Mouse (Mus musculus): ENCODE data around the gene Foxo6.

The Foxo6 gene

GRCm38 (mm10) chr4:120242783-120243262 lies 44.3 kb downstream of the Foxo6 start:
- no peak for DNase-seq

DNA sequence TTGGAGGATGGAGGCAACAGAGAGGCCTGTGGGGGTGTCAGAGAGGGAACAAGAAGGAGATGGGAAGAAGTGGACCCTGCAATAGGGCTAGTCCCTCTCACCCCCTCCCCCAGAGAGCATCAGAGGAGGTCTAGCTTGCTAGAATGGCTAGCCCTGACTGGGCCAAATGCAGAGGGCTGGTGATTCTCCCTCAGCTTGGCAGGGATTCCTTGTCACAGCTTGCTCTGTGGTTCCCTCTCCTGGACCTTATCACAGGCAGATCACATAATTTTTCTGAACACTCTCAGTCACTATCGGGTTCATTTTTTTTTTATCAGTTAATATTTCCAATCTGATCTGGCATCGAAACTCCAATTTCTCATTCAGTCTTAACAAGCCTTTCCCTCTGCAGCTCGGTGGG lies 46.0 kb downstream of the Foxo6 start:
- no peak for DNase-seq

DNA sequence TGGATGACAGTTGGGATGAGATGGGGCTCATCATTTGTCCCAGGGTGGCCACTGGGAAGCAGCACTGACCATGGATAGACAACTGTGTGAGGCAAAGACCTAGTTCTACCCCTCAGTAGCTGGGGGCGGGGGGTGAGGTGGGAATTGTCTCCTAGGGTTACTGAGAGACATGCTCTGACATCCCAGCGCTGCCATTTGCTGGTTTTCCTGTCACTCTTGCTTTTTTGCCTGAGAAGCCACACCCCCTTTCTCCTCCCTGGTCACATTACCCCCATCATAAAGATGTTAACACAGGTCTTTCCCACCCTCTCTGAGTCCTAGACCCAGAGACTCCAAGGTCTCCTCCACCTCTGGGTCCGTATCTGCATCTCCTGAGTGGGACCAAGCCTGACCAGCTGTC lies 47.7 kb downstream of the Foxo6 start:
- DNase-seq = no peak

- DNase-seq = no peak
These were observed 53.9 kb downstream of the Foxo6 start for GRCm38 (mm10) chr4:120233243-120233642.

DNA sequence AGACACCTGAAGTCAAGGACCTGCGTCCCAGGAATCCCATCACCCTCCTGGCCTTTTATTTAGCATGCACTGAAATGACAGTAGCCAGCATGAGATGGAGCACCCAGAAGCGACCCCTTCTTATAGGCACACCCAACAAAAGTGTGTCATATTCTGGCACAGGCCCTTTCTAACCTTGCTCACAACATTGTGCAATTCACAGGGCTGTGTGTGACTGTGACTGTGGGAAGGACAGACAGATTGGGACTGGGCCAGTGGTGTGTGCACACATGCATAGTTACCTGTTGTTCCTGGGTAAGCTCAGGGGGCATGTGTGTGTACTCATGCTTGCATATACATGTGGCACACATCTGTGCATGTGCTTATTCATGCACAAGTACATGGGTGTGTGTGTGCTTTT lies 54.6 kb downstream of the Foxo6 start:
- no peak for DNase-seq

DNA sequence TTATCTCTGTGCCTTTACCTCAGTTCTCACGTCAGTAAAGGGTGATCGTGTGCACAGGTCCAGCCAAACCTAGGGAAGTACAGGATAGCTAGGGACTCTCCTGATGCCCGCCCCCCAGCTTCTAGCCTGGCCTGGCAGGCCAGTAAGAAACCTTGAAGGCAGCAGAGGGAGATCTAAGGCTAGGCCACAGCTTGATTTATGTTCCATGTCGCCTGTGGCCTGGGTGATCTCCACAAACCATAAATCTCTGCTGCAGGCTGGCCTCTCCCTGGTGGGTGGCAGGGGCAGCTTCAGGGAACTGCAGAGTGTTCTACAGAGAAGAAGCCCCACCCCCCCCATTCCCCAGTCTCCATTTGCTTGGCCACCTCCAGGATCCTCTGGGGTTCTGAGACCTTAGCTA lies 55.2 kb downstream of the Foxo6 start:
- no peak for DNase-seq

DNA sequence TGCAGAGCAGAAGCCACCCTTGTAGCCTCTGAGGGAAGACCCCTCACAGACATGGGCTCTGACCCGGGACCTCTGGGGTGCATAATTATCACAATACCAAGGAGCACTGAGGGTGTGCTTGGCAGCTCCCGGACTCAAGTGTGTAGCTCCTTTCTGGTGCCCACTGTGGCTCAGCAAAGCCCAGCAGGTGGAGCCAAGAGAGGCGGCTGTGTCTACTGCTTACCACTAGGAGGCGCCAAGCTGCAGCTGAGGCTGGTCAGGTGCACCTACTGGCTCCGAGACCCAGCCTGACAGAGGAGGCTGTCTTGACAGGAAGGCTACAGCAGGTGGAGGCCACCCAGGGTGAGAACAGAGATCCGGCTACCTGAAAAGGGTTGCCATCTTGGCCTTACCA lies 56.9 kb downstream of the Foxo6 start:
- DNase-seq = peak; percentile 39 to 54

DNA sequence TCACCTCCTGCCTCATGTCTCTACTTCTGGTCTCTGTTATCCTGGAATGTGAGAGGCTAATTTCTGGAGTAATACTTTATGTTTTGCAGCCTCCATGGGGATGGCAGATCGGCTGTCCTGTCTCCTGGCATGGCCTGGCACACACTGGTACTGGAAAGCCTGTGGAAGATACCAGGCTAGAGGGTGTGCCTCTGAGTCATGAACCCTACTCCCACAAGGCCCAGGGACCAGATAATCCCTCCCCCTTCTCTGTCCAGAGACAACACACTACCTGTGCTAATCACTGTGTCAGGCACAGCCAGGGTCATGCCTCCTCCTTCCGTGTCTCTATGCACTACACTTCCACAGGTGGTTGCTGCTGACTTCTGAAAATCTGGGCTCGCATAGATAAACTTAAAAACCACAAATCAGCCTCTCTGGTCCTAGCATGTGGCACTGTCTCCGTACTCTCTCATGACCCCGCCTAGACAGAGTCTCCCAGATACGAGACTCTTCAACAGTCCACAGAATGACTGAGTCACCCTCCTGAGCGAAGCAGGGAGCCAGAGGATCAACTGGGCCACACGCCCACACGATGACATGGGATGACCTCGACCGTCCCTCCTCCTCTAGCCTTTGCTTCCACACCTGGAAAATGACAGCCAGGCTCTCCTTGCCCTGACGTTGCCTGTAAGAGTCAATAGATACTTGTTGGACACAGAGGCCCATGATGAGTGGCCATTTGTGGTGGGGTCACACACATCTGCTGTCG lies 57.5 kb downstream of the Foxo6 start:
- DNase-seq = no peak

DNA sequence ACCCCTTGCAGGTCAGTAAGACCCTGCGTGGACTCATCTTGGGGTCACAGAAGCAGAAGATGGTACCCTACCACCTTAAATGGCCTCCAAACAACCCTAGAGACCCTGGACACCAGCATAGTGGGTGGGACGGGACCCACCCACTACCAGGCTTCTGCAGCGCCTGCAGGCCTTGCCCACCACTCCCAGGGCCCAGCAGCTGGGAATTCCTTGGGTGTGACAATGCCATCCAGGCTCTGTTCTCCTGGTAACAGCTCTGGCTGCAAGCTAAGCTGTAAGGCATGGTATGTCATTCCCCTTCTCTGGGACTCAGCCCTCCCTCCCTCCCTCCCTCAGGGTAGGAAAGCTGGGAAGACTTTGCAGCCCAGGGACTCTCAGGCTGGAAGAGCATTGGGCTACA lies 58.5 kb downstream of the Foxo6 start:
- no peak for DNase-seq

DNA sequence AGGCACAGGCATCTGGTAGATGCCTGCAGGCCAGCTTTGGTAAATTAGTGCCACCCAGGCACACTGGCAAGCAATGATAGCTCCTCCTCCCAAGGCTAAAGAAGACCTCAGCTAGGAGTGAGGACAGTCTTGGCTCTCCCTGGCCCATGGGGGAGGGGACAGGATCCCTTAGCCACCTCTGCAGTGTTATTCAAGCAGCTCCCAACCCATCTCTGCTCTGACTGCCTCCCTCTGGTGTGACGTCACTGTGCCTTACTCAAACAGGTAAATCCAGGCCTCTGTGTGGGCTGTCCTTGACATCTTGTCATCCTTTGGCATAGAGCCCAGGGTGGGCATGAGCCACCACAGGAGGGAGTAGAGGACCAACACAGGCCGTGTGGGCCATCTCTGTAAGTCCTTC lies 59.9 kb downstream of the Foxo6 start:
- DNase-seq = no peak

- no peak for DNase-seq
These were observed 60.5 kb downstream of the Foxo6 start for GRCm38 (mm10) chr4:120226682-120227081.

DNA sequence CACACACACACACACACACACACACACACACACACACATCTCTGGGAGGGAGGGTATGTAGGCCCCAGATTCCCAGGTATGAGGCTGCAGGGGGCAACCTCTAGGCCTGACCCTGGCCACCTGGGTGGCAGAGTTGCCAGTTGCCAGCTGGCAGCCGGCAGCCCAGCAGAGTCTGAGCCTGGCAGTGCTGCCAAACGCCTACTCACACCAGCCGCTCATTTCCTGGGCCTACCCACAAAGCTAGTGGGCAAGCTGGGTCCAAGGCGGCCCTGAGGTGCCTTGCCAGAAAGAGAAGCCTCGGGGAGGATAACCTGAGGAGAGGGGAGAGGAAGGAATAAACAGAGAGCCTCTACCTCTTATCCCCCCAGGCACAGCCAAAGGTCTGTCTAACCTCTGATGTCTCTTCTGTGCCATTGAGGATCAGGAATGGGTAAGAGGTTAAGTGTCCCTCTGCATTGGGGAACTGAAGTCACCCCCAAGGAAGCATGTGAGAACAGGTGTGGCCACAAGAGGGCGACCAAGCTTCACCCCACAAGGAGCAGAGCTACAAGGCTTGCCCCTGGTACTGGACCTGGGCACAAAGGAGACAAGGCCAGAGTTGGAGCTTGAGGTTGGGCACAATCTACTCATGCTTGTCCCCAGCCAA lies 61.9 kb downstream of the Foxo6 start:
- peak; percentile 31 to 36 for DNase-seq

GRCm38 (mm10) chr4:120223805-120224204 lies 63.3 kb downstream of the Foxo6 start:
- no peak for DNase-seq

GRCm38 (mm10) chr4:120223108-120223745 lies 63.9 kb downstream of the Foxo6 start:
- no peak for DNase-seq

GRCm38 (mm10) chr4:120221708-120222107 lies 65.4 kb downstream of the Foxo6 start:
- DNase-seq = no peak

DNA sequence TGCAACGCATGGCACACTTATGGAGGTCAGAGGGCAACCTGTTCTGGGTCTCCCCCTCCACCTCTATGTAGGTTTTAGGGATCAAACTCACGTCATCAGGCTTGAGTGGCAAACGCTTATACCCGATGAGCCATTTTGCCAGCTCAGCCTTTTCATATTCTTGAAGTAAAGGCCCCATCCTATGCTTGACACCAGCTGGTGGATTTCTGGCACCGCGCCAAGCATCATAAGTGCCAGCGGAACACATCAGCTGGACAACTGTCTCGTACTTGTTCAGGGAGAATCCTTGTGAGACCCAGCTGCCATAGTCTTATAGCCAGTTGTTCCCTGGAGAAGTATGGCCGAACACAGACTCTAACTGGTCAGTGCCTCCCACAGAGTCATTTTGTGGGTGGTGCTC lies 68.3 kb downstream of the Foxo6 start:
- no peak for DNase-seq

Measured in thymus, adult 18-20 months (tissue).